Comparison of ENCODE assay signal across 13 mouse cellular contexts in genomic region chr16:10690442-10690841, GRCm38 (mm10).
DNase-seq lines count a peak whose midpoint lies in the region; ATAC-seq and TF ChIP-seq lines count a peak whose summit lies in the region.
"Had no signal": no experiment of that assay in that cellular context is flagged by ENCODE, and none has a peak within 500 bp of the region (broad histone marks: within the 10 kb centered on the region; RNA-seq: fewer than 3 reads in every experiment).

No protein-coding gene starts in this region.

- TF ChIP-seq CTCF in gastrocnemius, adult 2 months (IDR thresholded peaks at IDR 0.05), result no peak
- TF ChIP-seq CTCF in forebrain, postnatal 0 days (IDR thresholded peaks at IDR 0.05; ENCODE audit: low read depth), result no peak

- 76% methylated on average over 3 of the region's 3 CpGs for WGBS in forebrain, postnatal 0 days

- peak overlapping the region; percentile 2 for H3K27ac ChIP-seq in gastrocnemius, adult 2 months
- H3K27ac ChIP-seq in forebrain, postnatal 0 days (ENCODE audit: low read depth, low read length), result no peak overlapping the region
- H3K27ac ChIP-seq: embryonic facial prominence, embryonic 10.5 days; midbrain, embryonic 13.5 days; neural tube, embryonic 15.5 days; stomach, postnatal 0 days had no signal

- DNase-seq in gastrocnemius, adult 2 months, result no peak
- no peak for DNase-seq in gastrocnemius, postnatal 4 days (ENCODE audit: low spot score in 2 of 2)
- DNase-seq in 416B (ENCODE audit: low read depth), result peak; percentile 46
- DNase-seq in heart, adult 8-10 months (ENCODE audit: low spot score), result peak; percentile 42
- DNase-seq in liver, result peak; percentile 9
- no peak for DNase-seq in gastrocnemius, postnatal 36 days
- DNase-seq in retina, postnatal 1 day, result no peak
- DNase-seq in forebrain, postnatal 0 days, result no peak
- DNase-seq: cerebellum, adult 8-10 months had no signal

- intact Hi-C loops in gastrocnemius, adult 2 months (cut with DNase I), result loop anchor here (5.0 kb wide), 1 partner anchor 47 kb away; no protein-coding TSS in a partner anchor
- intact Hi-C loops in gastrocnemius, postnatal 36 days (cut with DNase I), result no loop called here

- no peak overlapping the region for H3K4me3 ChIP-seq in gastrocnemius, adult 2 months
- H3K4me3 ChIP-seq in forebrain, postnatal 0 days (ENCODE audit: low read depth, low read length), result no peak overlapping the region
- H3K4me3 ChIP-seq: embryonic facial prominence, embryonic 10.5 days; midbrain, embryonic 13.5 days; neural tube, embryonic 15.5 days had no signal

- H3K4me1 ChIP-seq in forebrain, postnatal 0 days (ENCODE audit: insufficient read depth), result no peaks in the 10 kb centered on the region
- H3K4me1 ChIP-seq: midbrain, embryonic 13.5 days had no signal

- H3K4me2 ChIP-seq in forebrain, postnatal 0 days (ENCODE audit: low read depth), result no peak overlapping the region
- H3K4me2 ChIP-seq: midbrain, embryonic 13.5 days; neural tube, embryonic 15.5 days had no signal

- H3K36me3 ChIP-seq in forebrain, postnatal 0 days (ENCODE audit: insufficient read depth), result peaks cover 7% of the 10 kb centered on the region; the same call in 1 of the 2 replicates
- H3K36me3 ChIP-seq: embryonic facial prominence, embryonic 10.5 days had no signal

- H3K9ac ChIP-seq in forebrain, postnatal 0 days, result no peak overlapping the region
- H3K9ac ChIP-seq: midbrain, embryonic 13.5 days; neural tube, embryonic 15.5 days had no signal

- no peaks in the 10 kb centered on the region for H3K9me3 ChIP-seq in forebrain, postnatal 0 days (ENCODE audit: low read length)
- H3K9me3 ChIP-seq: embryonic facial prominence, embryonic 10.5 days; midbrain, embryonic 13.5 days; neural tube, embryonic 15.5 days had no signal

- ATAC-seq in forebrain, postnatal 0 days, result no peak
- ATAC-seq: midbrain, embryonic 13.5 days had no signal

- H3K27me3 ChIP-seq in forebrain, postnatal 0 days (ENCODE audit: insufficient read depth, low read length), result no peaks in the 10 kb centered on the region
- H3K27me3 ChIP-seq: midbrain, embryonic 13.5 days; neural tube, embryonic 15.5 days had no signal

Comparison
In these comparisons a context has a peak if more than half of its experiments do, and no peak if none do; other contexts are left out.
1. DNase-seq: peak in 416B (single experiment), heart, adult 8-10 months (single experiment) and liver (single experiment); none in gastrocnemius, adult 2 months (single experiment), gastrocnemius, postnatal 4 days (0 of 2), gastrocnemius, postnatal 36 days (0 of 2), retina, postnatal 1 day (single experiment) and forebrain, postnatal 0 days (single experiment).